Mouse (Mus musculus) spleen, adult 2 months (tissue): ENCODE measurements at regions not wholly inside any gene's neighbourhood (a gene's known extent, or its start where the extent isn't known, plus 50 kb on each side); places are given as distances from the start of the nearest gene placed in this dataset.

Experiments used
- CTCF ChIP-seq: fragments of 200-500 bp; IDR thresholded peaks from 2 replicates; pipeline ENCODE4 v1.5.1; 2011; ENCODE audit warnings: mild to moderate bottlenecking, inconsistent platforms; ENCODE audit not compliant: insufficient read depth, insufficient read length, insufficient replicate concordance; ENCODE audit errors: extremely low read depth
- POLR2A ChIP-seq: fragments of 200-500 bp; IDR thresholded peaks from 2 replicates; pipeline ENCODE4 v1.6.1; 2011; ENCODE audit warnings: low read depth, low read length, inconsistent platforms

- no peak for TF ChIP-seq CTCF
- no peak for TF ChIP-seq POLR2A
Measured at GRCm38 (mm10) chr1:184503827-184504355, 228.5 kb downstream of the Hlx start.
